Mouse (Mus musculus) lung, postnatal 4 days (tissue): ENCODE data around the gene Asic4.

Source experiments
- DNase-seq, 2 experiments: peaks; one replicate each; pipeline ENCODE4 v3.0.0; 2021

Asic4 gene

DNA sequence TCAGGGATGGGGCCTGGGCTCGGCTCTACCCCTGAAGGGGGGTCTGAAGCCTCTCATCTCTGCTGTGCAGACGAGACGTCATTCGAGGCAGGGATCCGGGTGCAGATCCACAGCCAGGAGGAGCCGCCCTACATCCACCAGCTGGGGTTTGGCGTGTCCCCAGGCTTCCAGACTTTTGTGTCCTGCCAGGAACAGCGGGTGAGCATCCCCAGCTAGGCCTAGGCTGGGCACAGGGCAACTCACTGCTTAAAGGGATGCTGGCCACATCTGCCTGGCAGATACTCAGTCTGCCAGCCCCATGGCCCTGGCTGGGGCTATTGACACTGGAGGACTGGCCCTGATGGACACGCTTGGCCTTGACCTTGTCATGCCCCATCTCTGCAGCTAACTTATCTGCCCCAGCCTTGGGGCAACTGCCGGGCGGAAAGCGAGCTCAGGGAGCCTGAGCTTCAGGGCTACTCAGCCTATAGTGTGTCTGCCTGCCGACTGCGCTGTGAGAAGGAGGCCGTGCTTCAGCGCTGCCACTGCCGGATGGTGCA lies 19.1 kb downstream of the Asic4 start:
- DNase-seq: peak in 1 of 2 experiments; percentile 19

DNA sequence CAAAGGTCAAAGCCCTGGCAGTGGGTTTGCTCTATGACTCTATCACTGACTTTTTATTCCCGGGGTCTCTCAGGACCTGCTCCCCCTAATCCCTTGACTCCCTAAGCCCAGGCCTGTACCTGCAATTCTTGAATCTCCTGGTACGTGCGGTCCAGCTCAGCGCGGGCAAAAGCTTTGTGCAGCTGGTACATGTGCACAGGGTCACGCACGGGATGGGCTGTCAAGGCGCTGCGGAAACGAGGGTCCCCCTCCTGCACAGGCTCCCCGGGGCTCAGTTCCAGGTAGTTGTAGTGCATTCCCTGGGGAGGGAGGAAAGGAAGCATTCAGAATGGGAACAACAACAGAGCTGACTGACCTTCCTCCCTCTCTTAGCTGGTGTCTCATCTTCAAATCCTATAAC lies 26.2 kb downstream of the Asic4 start:
- peak in 1 of 2 experiments; percentile 21 for DNase-seq

DNA sequence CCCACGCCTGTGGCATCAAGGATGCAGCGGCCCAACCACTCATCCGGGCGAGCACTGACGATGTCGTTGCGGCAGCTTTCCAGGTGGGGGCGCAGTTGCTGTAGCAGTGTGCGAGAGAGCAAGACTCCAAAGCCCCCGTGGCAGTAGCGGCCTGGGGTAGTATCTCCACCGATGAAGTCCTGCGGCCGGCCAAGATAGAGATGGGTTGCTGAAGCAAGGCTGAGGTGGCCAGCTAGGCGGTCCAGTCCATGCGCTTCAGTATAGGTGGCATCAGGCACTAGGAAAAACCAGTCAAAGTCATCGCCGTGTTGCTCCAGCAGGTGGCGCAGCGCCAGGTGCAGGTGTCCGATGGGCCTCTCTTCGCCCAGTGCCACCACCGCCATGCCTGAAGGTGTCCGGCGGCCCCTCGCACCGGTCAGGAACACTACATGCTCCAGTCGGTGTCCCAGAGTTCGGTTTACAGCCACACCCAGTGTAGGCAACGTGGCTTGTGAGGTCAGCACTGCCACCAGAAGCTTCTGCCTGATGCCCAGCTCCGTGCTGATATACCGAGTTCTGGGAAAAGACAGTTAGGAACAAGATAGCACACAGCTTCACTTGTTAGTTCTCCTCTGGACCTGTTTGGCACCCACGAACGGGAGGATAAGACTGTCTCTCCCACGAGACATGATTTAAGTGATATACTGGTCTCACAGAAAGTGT lies 27.2 kb downstream of the Asic4 start:
- DNase-seq: peak; percentile 84 to 88

DNA sequence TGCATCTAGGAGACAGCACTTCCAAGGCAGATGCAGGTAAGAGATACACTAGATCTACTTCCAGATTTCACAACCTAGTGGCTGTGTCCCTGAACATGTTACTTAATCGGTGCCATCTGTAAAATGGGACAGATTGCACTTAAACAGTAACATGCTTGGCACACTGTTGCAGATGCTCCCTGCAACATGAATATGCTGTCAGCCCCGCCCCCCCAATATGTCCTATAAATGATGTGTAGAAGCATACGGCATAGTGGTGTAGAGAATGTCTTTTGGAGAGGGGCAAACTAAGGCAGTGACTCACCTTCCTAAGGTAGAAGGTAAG lies 27.7 kb downstream of the Asic4 start:
- no peak for DNase-seq

DNA sequence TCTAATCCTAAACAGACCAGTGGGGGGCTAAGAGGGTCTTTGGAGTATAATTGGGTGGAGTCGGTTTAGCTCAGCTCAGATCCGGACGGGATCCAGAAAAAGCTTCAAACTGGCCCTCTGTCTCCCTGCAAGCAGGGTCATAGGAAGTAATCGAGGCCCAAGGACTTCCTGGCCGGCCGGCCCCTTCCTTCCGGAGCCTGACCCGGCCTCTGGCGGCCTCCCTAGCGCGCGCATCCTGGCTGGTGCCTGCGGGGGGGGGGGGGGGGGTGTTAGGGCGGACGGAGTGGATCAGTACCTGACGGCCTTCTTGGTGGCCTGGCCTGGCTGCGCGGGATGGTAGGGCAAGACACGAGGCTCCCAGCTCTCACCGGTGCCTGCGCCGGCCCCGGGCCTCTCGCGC lies 28.3 kb downstream of the Asic4 start:
- peak; percentile 59 to 82 for DNase-seq

DNA sequence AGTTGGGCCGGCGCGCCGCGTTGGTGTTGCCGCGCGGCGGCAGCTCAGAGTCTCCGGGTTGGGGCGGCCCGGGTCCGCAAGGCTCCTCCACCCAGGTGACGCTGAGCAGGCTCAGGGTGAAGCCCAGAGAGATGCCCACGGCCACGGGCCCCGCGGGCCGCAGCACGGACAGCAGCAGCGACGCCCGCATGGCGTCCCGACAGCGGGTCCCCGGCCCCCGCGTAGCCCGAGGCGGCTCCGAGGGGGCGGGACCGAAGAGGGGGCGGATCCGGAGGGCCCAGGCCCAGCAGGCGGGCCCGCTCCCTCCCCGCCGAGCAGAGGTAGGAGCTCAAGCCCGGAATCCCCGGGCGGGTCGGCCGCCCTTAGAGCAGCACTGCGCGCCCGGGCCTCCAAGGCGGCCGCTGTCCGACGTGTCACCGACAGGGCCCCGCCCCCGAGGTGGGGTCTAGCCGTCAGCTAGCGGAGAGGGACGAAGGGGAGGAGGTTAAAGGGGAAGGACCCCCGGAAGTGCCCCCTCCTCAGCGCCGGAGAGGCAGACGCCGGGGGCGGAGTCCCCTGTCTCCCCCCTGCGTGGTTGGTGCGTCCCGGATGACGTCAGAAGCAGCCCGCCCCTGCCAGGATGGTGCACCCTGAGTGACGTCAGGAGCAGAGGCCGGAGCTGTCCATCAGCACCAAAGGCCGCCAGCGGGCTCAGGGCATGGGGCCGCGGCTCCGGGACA lies 28.8 kb downstream of the Asic4 start, which contains the start of the genes Chpf and Tmem198:
Chpf (minus strand) TSS at position 392 of the 719 bp plus-strand sequence.
Tmem198 (plus strand) TSS at position 617 of the 719 bp plus-strand sequence.
- peak; percentile 98 for DNase-seq

DNA sequence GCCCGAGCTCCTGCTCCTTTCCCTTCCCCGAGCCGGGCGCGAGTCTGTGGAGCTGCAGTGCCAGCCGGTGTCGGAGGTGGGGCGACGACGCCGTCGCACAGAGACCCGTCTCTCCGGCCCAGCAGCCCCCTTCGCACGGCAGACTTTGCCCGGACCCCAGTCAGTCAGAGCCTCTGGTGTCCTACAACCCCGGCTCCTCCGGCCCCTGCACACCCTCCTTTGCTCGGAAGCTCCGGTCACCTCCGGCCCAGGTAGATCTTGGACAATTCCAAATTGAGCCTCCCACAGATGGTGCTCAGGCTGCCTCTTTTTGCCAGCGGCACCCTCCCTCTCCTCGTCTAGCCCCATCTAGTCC lies 29.4 kb downstream of the Asic4 start:
- DNase-seq: no peak

DNA sequence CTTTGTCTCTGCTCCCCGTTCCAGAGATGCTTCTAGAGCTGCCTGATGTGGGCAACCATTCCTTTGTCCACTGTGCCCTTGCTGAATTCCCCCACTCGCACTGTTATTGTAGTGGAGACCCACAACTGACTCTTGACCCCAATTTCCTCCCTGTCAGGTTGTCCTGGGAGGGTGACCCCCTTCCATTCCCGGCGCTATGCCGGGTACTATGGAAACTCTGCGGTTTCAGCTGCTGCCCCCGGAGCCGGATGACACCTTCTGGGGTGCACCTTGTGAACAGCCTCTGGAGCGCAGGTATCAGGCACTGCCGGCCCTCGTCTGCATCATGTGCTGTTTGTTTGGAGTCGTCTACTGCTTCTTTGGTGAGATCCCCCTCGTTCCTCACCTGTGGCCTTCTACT lies 29.8 kb downstream of the Asic4 start:
- DNase-seq: peak in 1 of 2 experiments; percentile 23

DNA sequence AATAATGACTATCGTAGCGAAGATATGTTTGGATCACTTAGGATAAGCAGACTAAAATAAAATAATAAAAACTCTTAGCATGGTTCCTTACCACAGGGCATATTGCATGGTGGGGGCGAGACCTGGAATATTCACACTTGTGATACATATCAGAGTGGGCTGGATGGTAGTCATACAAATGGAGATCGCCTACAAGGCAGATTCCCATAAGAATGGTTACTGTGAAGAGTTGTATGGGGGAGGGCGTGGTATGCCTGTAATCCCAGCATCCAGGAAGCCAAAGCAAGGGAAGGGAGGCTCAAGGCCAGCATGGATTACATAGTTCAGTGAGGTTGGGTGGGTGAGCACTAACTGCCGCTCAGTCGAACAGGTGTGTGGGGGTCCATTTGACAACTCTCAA lies 30.5 kb downstream of the Asic4 start:
- no peak for DNase-seq

DNA sequence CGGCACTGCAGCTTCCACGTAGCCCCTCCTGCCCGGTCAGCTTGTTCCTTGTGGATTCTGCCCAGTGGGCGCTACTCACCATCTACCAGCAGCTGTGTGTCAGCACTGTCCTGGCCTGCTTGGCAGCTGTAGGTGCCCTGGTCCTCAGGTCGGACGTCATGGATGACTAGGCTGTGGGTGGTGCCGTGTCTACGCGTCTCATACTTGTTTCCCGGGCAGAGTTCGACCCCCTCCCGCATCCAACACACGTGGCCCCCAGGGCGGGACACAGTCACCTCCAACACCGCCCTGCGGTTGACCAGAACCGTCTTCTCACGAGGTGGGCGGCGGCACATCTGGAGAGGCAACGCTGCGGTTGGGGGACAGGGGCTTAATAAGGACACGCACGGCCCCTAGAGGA lies 36.3 kb downstream of the Asic4 start:
- peak in 1 of 2 experiments; percentile 19 for DNase-seq

DNA sequence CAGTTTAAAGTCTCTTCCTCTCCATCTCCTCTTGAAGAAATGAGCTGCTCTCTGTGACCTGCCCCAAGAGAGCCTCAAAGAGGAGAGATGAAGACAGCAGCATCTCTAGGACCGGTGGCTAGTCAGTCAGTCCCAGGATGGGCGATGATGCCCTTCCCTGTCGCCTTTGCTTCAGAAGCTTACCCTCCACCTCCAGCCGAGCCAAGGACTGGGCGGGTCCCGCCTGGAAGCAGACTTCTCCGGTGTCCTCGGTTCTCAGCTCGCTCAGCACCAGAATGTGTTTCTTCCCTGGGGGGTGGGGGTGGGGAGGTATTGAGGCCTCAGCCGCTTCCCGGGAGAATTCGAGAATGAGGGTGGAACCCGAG lies 36.8 kb downstream of the Asic4 start:
- DNase-seq: no peak

DNA sequence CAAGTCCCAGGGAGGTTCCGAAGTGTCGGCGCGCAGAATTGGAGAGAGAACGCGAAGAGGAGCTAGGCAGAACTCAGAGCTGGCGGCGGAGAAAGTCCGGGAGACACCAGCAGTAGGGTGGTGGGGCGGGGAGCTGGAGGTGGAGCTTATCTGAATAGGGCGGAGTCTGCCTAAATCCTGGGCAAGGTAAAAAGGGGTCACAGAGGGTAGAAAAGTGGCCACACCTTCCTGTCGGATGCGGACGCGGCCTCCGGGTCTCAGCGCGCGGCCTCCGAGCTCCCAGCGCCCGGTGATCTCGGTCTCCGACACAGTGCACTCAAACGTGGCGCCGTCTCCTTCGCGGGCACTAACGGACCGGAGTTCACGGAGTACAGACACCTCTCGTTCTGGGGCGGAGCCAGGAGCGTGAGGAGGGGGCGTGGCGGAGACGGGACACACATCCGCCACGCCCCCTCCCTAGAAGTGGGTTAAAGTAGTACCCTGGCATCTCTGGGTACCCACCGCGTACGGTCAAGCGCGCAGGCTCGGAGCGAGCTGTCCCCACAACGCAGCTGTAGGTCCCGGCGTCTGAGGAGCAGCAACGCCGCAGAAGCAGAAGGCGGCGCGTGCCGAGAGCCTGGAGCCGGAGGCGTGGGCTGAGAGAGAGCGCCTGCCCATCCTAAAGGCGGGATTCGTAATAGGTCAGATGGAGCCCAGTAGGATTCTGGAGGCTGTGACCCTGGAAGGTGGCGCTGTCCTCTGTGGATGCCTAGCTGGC lies 37.3 kb downstream of the Asic4 start:
- DNase-seq: peak; percentile 73 to 75

DNA sequence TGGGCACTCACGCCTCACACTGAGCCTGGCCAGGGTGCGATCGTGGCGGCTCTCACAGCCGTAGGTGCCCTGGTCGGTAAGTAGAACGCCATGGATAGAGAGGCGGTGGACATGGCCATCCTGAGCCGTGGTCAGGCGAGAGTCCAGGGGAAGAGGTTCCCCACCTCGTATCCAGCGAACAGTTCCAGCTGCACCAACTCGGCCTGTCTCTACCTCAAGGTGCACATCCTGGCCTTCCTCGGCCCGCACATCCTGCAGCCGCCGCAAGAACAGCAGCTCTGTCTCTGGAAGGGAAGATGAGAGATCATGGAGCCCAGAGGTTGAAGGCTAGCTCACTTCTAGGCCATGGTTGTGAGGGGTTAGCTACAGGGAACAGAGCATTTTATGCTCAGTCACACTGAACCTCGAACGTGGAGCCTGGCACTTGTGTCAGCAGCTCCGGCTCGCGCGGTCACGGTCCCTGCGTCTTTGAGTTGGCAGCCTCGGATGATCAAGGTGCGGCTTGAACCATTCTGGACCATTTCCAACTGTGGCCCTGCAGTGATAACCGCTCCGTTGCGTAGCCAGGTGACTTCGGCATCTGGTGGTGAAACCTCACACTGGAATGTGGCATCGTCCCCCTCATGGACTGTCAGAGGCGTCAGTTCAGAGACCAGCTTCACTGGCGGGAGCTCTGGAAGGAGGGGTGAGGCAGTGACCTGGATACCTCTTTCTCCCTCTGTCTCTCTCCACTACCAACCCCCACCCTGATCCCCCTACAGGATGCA lies 40.7 kb downstream of the Asic4 start:
- DNase-seq: no peak

DNA sequence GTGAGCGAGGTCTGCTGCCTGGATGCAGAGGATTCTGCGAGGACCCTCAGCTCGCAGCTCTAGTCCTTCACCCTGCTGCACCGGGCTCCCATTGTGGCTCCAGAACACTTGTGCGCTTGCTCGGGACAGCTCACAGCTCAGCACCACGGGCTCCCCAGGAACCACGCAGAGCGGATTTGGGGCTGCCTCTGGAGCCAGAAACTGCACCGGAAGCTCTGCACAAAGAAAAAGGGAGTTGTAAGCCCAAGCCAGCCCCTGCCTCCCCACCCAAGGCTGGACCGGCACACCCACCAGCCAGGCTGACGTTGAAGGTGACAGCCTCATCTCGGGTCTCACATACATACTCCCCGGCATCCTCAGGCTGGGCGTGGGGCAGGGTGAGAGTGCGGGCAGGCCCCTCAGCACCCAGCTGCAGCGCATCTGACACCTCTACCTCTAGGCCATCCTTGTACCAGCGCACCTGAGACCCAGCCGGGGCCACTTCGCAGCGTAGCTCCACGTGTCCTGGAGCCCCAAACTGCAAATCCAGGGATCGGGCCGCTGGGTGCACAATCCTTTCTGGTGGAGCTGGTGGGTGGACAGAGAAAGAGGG lies 42.4 kb downstream of the Asic4 start:
- no peak for DNase-seq

DNA sequence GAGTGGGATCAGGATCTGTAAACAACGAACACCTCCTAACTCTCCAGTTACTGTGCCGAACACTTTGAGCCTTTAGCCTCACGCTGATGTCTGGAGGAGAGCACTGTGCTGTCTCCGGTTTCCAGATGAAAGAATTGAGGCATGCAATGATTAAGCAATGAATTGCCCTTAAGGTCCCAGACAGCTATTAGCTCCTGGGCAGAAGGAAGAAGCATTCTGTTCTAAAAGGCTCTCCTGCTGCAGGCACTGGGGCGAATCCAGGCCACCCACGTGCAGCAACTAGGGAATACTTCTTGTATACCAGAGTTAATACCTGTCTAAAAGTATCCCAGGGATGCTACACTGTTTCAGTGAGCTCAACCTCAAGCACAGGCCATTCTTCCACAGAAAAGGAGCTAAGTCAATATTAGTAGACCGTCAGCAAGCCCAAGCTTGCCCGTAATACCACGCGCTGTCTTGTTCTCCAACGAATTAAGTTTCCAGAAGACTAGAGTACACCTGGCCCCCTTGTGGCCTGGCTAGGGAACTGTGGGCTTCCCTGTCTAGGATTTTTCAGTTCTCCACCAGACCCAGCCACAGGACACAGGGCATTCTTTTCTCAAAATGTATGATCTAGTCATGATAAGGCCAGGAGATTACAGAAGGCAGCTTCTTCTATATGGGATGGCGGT lies 44.8 kb downstream of the Asic4 start:
- peak; percentile 35 to 50 for DNase-seq

DNA sequence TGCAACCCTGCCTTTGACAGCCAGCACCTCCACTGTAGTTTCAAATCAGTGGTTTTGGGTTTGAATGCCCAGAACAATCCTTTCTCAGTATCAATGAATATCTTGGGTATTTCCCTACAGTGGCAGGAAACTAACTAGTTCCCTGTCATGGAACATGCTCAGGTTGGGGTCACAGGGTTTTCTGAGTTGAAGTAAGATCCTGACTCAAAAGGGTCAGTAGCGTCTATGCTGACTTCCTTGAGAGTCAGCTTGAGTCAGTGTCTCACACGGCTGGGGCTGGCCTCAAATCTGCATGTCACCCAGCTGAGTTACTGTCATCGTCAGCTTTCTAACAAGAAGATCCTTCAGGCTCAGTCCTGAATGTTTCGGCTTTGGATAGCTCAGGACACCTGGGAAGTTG lies 48.7 kb downstream of the Asic4 start:
- no peak for DNase-seq

DNA sequence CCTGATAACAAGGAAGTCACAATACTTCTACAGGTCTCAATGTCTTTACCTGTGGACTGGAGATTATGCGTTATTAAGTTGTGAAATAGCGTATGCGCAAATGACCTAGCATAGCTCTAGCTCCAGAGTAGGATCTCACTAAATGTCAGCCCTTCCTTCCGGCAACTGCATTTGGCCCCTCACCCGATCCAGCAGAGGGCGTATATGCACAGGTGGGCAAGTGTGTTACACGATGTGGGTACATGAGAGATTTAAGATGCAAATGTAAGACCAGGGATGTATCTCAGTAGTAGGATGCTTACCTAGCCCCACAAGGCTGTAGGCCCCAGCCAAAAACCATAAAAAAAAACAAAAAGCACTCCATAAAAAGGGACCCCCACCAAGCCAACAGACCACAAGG lies 49.2 kb downstream of the Asic4 start:
- DNase-seq: no peak

DNA sequence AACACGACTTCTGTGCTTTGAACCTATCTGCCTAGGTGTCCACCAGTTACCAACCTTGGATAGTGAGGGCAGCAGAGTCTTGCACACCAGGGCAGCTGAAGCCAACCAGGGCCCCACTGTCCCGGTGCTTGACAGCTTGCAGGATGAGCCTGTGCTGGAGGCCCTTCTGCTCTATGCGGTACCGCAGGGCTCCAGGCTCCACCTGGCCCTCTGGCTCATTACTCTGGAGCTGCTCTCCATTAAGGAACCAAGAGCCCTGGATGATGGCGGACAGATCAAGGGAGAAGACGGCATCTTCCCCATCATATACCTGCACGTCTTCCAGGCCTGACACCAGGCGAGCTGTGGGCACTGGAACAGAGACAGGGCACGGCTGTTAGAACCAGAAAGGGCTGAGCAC lies 51.7 kb downstream of the Asic4 start:
- DNase-seq: peak in 1 of 2 experiments; percentile 16

DNA sequence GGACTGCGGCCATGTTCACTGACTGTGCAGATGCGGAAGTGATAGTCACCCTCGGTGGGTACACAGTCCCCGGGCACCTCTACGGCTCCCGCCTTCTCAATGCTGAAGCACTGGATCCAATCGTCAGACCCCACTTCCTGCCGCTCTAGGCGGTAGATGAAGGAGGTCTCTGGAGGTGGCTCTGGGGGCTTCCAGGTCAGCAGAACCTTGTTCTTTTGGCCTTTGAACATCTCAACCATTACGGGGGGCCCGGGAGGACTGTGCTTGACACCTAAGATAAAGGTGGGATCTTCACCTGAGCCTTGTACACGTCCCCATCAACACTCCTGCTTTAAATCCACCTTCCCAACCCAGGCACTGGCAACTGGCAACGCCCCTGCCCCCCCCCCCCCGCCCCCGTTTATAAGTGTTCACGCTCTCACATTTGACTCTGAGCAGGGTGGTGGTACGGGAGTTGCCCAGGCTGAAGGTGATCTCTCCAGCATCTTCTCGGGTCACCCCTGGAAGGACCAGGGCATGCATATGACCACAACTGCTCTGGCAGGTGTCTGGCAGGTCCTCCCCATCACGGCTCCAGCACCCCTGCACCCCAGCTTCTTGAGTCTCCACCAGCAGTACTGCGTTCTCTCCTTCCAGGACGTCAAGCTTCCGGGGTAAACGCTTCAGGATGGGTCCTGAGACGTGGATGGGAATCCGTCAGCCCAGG lies 52.9 kb downstream of the Asic4 start:
- peak in 1 of 2 experiments; percentile 19 for DNase-seq

DNA sequence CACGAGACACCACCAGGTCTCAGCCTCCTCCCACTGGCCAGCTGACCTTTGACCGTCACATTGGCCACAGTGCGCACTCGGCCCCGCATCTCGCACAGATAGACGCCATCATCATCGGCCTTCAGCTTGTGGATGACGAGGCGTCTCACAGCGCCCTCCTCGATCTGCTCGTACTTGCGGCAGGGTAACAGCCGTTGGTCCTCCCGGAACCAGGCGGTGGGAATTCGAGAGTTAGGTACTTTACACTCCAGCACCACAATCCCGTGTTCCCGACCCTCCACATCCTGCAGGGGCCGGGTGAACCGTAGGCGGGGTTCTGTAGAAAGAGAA lies 53.4 kb downstream of the Asic4 start:
- DNase-seq: peak in 1 of 2 experiments; percentile 22
